Mouse (Mus musculus) heart, adult 8-10 months (tissue): Measurements from ENCODE around the gene Htra1. TPM values are rescaled to one million over a fixed set of nuclear protein-coding genes. Genes with fewer than 3 reads are reported as not detected.
A peak's percentile ranks its signal among the peaks of the same experiment; 100 is the strongest.

Experiments
- DNase-seq: peaks from one replicate; pipeline ENCODE4 v3.0.0; 2022; ENCODE audit warnings: low spot score
- total RNA-seq, 4 experiments: library from RNA; stranded (reverse); gene quantifications; 2 replicates each; pipeline ENCODE4 v1.2.4; 2022

Htra1 gene
- total RNA-seq, 4 experiments from 2014 or later: 96.9 to 118 (median 112) TPM

DNA sequence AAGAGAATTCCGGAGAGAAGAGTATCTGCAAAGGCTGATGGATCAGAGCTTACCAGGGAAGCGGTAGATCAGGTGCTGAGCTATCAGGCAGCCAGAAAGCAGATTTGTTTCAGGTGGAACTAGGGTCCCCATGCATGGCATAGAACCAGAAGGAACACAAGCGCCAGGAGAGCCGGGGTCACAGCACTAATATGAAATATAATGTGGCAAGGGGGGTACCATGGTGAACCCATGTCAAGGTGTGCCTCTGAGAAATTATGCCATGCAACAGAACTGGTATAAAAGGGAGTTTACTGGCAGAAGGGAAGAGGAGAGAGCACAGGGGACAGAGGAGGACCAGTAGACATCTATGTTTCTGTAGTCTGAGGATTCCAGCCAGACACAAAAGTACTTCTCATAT lies 1.3 kb upstream of the Htra1 start:
- DNase-seq: no peak

GRCm38 (mm10) chr7:130935421-130935792 lies 504 bp upstream of the Htra1 start:
- no peak for DNase-seq

GRCm38 (mm10) chr7:130936472-130936951 lies 601 bp downstream of the Htra1 start:
- no peak for DNase-seq

DNA sequence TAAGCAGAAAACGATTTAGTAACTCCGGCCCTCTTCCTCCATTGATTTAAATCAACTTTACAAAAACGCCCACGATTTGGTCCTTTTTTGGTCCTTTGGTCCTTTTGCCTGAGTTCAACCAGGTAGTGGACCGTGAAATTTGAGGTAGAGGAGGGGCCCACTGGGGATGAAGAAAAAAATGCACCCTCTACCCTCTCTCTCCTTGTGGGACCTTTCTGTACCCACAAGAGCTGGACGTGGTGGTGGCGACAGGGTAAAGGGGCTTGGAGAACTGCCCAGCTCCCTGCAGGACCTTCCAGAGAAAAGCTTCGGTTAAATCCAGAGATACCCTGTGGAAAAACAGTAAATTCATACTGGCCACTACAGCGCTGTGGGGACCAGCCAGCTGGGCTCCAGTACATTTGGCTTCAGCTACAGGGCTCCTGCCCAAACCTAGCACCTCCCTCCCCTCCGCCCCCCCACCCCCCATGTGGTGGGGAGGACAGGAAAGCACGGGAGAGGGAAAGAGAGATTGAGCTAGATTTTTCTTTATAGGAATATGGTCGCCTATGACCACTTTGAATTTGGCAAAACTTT lies 1.4 kb downstream of the Htra1 start:
- DNase-seq: no peak

DNA sequence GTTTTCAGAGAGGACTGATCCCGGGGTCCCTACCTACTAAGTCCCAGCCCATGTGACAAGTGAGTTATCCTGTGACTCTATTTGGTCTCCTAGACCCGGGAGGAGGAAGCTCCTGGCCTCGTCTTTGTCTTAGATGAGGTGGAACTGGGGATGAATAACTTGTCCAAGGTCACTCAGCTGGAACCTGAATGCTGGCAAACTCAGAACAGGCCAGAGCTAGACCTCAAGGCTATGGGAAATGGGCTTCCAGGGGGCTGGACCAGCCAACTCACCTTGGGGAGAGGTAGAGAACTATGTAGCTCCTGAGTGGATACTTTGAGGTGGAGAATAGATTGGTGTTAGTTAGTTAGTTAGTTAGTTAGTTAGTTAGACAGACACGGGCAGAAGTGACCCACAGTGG lies 2.1 kb downstream of the Htra1 start:
- no peak for DNase-seq

GRCm38 (mm10) chr7:130938896-130939295 lies 3.0 kb downstream of the Htra1 start:
- no peak for DNase-seq

- no peak for DNase-seq
Observed at GRCm38 (mm10) chr7:130940733-130941132, 4.8 kb downstream of the Htra1 start.

DNA sequence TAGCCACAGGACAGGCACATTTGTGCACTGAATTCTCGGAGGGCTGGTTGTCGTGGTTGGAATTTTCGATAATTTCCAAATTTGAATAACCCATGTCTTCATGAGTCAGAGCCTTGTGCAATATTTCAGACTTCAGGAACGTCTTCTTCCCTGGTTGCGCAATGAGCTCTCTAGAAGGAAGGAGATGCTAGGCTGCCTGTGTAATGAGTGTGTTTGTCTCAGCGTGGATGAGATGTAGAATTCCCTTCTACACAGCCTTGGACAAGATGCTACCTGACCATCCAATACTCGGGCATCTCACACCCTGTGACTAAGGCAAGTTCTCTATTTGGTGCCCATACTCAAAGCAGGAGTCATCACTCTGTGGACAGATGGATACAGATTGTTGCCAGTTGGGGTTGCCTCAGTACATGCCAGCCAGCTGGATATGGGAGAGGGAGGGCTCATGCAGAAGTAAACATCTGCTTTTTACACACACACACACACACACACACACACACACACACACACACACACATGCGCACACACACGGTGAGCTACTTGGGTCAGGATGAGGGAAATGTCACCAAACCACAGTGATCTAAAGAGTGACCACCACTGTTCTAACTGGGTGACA lies 7.5 kb downstream of the Htra1 start:
- DNase-seq: peak; percentile 61

GRCm38 (mm10) chr7:130944766-130945475 lies 9.0 kb downstream of the Htra1 start:
- DNase-seq: no peak

GRCm38 (mm10) chr7:130945730-130946129 lies 9.8 kb downstream of the Htra1 start:
- DNase-seq: no peak

DNA sequence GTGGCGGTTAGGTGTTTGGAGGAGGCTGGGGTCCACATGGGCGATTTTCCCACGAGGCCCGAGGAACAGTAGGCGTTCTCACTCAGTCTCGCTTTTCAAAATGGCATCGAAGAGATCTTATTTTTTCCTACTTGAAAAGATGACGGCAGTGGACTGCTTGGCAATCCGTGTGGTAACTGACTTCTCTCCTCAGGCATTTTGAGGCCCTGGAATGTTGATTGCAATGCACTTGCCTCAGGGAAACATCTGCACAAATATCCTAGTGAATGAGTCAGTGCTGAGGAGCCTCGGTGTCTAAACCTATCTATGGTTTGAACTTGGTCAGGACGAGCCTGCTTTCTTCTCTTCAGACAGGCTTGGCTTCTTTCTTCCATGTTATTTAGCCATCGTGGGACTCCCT lies 10.4 kb downstream of the Htra1 start:
- DNase-seq: no peak

DNA sequence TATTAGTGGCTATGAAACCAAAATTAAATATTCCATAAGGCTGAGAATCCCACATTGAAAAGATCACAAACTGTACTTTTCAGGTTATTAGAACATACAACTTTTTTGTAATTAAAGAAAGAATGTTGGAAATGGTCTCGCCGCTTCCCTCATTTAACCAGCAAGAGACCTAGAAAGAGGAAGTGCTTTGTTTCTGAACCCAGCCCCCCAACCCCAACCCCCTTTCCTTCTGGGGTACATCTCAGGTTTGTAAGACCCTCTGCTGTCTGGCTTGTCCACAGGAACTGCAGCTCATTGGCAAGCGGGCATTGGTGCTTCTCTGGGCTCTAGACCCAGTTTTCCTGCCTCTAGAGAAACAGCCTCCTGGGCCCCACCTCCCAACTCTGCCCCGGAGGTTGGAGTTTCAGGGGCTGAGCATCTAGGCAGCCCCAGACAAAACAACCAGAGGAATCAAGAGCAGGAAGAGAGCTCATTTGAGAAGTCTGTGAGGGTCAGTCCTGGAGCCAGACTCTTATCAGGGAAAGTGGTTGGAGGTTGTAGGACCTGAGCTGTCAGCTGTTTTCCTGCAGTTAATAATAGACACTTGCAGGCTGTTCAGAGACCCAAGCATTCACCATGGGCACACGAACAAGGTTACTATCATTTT lies 12.8 kb downstream of the Htra1 start:
- no peak for DNase-seq

- peak; percentile 64 for DNase-seq
Observed at GRCm38 (mm10) chr7:130949331-130949751, 13.4 kb downstream of the Htra1 start.

DNA sequence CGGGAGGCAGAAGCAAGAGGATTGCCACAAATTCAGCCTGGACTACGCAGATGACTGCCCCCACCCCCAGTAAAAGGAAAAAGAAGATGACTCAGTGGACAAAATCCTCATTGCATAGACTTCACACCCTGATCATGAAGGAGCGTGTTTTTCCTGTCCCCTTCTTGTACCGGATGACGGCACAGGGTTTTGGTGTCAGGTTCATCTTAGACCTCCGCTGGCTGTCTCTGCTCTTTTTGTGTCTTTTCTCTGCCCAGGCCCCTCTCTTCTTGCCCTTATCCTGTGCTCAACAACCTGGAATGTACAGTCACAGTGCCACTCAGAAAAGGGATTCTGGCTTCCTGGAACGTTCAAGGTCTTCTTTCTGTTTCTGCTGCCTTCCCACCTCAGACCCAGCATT lies 14.6 kb downstream of the Htra1 start:
- no peak for DNase-seq

DNA sequence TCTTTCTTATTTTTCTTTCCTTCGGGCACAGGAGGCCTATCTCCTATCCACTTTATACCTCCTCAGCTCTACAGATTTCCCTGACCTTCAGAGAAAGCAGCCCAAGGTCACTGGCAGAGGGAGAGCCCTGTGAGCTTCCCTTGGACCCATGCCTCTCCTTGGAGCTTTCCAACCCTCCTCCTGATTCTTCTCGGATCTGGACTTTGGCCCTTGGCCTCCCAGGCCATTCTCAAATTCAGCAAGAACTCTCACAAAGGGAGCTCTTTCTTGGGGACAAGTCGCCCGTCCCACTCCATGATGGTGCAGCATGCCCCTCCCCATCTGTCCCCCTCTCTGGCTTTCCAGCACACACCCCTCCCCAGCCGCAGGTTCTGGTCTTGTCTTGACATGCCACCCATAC lies 15.1 kb downstream of the Htra1 start:
- no peak for DNase-seq

DNA sequence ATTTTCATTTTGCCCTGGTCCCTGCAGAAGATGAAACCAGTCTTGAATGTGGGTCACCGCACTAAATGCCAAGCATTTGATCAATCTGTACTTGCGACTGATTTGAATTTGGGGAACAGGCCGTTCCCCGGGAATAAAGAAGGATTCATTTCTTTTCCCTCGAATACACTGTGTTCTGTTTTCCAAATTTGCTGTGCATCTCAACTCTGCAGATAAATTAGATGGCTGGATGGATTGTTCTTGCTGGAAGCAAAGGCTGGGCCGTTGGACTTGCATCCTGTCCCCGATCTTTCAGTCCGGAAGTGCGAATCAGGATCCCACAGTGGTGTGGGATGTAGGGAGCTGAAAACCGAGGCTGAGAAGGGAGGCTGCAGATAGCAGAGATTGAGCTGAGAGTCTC lies 17.5 kb downstream of the Htra1 start:
- no peak for DNase-seq

- no peak for DNase-seq
Observed at GRCm38 (mm10) chr7:130954177-130954601, 18.3 kb downstream of the Htra1 start.

DNA sequence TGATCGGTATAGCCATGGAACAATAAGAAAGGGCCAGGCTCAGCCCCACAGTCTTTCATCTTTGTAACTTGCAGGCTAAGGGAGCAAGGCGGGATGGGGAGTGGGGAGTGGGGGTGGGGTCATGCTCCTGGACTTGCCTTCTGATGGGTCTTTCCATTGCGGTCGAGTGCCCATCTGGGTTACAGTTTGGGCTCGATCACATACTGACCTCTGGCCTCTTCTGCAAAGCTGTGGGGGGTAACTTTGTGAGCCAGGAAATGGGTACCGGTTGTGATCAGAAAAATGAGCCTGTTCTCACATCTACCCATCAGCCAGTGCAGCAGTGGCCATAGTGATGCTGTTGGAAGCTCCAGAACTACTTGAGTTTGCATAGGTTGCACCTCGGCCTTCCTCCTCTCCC lies 22.6 kb downstream of the Htra1 start:
- DNase-seq: no peak

- DNase-seq: peak; percentile 87
Observed at GRCm38 (mm10) chr7:130959868-130960267, 24.0 kb downstream of the Htra1 start.

- DNase-seq: no peak
Observed at GRCm38 (mm10) chr7:130961429-130961828, 25.5 kb downstream of the Htra1 start.

DNA sequence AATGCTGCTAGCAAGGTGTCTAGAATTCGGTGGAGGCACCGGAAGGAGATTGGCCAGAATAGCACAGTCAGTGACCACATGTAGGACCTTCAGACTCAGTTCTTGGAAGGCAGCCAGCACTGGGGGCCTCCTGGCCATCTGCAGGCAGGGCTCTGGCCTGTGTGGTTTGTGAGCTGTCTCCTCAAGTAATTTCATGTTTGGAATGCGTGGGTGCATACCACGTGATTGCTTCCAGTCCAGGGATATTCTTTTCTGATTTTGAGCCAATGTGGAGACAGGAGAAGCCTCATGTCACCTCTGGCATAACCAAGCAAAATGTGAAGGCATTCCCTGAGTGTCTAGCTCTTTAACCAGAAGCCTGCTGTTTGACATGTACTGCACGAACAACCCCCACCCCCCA lies 28.8 kb downstream of the Htra1 start:
- peak; percentile 76 for DNase-seq

DNA sequence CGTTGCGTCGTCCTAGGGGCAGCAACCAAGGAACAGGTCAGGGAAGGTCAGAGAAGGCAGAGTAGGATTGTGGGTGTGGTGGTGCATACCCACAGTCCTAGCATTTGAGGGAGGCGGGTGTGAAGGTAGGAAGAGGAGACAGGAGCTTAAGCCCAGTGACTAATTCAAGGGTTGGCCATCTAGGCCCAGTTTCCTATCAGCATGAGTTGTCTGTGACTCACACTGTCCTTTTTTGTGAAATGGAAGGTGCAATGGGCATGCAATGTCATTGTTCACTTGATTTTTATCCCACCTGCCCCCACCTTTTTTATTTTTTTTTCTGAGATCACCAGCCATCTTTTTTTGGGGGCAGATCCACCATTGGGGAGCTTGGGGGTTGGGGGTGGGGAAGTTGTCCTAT lies 29.5 kb downstream of the Htra1 start:
- no peak for DNase-seq
